Mouse (Mus musculus) ovary, adult 18-20 months (tissue): Measurements from ENCODE around the gene Rxfp4.

ENCODE experiments used
- DNase-seq: peaks from one replicate; pipeline ENCODE4 v3.0.0; 2022; ENCODE audit warnings: low spot score, mixed read lengths

The Rxfp4 gene

DNA sequence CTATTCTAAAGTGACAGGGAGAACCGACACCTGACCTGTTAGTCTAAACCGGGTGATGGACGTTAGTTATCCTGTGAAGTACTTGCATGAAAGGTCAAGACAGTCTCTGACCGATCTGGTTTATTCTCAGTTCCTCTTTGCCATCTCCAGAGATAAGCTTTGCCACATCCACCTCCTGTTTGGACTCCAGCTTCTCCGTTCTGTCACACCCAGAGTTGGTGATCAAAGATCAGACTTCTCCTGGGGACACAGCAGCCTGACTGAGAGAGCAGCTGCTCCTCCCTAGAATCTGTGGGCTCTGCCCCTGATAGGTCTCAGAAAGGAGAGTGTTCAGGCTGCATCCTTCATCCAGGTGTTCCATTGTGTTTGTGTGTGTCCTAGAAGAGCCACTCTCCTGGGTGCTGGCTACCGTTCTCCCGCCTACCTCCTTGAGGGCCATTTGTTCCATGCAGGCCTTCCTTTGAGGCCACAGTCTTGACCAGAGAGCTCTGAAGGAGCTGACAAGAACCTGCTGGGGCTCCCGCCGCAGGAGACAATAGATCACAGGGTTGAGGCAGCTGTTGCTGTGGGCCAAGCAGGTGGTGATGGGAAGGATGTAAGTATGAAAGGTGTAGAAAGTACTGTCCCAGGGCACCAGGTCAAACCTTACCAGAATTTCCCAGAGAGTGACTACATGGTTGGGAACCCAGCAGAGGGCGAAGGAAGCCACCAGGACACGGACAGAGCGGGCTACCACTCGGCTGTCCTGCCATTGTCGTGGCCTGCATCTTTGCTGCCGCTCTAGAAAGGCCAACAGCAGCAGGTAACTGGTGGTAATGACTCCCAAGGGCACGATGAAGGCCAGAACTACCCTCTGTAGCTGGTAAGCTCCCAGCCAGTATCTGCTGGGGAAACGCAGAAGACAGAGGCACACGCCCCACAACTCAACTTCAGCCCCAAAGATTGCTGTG, 998 bp downstream of the Rxfp4 start:
- DNase-seq: no peak

DNA sequence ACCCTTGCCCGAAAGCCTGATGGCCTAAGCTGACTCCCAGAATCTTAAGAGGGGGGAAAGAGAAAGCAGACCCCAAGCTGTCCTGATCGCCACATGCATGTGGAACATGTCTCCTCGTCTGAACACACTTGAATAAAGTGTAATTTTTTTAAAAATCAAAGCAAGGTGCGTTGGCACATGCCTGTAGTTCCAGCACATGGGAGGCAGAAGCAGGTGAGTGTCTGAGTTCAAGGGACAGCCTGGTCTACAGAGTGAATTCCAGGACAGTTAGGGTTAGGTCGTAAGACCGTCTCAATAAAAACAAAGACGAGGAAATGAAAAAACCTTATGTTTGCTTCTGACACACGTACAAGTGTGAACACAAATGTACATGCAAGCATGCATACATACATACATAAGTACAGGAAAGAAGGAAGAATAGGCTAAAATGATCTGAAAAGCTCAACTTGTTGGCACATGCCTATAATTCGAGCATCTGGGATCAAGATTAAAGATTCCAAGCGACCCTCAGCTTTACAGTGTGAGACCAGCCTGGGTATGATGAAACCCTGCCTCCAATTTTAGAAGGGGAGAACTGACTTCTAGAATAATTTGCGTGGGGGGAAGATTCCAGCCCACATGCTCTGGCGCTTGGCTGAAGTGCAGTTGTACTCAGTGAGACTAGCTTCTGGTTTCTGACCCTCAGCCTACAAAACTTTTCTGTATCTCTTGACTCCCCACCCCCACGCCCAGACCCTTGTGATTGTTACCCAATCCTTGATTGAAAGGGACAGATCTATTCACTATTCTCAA, 2.0 kb downstream of the Rxfp4 start:
- no peak for DNase-seq

DNA sequence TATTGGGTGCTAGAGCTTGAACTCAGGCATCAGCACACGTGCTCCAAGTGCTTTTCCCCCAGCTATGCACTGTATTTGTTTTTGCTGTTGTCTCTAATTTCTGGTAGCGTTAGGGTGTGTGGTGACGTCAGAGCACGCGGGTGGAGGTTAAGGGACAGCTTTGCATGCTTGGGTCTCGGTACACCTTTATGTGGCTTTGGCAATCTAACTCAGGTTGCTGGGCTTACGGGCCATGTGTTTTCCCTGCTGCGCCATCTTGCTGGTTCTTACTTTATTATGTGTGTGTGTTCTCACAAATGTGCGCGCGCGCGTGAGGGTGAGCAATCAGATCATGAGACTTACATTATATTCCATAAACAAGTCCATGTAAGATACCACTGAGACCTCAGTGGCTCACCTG, 3.0 kb downstream of the Rxfp4 start:
- DNase-seq: no peak

DNA sequence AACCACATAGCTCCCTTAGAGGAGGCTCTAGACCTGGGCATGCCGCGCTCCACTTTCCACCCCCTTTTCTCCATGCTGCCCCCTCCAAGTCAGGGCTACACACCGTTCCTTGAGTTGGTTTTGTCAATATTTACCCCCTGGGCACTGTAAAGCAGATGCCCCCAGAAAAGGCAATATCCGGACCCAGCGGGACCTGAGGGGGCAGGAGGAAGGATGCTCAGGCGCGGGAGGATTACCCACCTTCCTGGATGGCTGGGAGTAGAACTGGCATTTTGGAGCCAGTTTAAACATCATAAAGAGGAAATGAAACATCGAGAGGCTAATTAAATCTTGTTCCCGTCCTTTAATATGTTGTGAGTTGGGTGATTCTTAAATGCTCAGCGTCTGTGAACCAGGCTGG, 3.8 kb downstream of the Rxfp4 start:
- no peak for DNase-seq

DNA sequence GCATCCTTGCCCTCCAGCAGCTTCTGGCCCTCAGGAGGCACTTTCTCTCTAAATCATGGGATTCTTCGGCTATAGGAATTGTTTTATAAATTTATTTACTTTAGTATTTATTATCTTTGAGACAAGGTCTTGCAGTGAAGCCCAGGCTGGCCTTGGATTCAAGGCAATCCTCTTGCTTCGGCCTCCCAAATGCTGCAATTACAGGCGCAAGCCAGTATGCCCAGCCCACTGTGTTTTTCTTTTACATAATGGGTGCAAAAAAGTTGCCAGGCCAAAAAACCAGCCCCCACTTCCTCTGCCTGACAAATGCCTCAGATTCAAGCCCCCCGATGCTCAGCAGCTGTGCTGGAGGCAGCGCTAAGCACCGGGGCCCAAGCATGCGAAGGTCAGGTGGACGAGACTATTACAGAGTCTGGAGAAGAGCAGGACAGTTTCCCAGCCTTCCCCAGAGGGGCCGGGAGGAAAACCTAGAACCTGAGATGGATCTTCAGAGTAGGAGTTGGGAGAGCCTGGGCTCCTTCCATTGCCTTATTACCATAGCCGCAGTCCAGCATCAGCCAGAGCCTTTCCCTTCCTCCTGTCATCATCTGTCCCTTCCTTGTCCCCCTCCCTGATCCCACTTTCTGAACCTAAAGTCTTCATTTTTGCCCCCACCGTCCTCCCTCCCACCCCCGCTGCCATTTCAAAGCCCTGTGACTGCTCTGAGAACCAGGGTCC, 4.3 kb downstream of the Rxfp4 start:
- DNase-seq: no peak

DNA sequence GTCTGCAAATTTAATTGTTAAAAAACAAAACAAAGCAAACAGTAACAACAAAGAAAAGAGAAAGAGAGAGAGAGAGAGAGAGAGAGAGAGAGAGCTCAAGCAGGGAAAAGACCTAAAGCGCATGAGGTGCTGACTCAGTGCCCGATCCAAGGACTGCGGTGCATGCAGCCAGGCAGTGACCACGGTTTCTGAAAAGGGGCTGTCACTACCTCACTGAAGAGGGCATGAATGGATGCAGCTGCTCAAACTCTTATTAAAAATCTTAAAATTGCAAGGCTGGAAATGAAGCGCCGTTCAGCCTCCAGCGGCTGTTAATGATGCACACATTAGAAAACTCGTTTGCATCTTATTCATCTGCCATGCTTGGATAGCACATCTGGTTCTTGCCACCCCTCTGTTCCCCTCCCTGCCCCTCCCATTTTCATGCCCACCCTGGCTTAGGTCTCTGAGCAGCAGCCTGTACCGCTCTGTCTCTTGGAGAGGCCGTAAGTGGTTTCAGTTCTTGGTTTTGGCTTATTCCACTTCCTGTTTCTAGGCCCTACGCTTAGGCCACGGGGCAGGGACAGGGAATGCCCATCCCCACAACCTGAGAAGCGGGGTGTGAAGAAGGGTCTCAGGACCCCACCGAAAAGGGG, 5.0 kb downstream of the Rxfp4 start:
- DNase-seq: no peak

DNA sequence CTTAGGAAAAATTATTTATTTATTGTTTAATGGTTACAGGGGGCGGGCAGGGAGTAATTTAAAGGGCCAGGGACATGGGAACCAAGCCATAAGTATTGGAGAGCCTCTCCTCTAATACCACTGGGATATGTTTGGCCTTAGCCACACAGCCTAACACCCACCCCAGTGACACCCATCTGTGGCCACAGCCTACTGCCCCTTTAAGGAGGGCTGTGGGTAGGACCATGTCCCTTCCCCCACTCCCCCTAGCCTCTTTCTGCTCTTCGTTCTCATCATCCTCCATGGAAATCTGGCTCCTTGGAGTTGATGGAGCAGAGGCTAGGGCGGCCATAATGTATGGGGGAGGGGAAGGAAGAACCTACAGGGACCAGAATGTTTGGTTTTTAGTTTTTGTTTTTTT, 5.9 kb downstream of the Rxfp4 start:
- DNase-seq: no peak

DNA sequence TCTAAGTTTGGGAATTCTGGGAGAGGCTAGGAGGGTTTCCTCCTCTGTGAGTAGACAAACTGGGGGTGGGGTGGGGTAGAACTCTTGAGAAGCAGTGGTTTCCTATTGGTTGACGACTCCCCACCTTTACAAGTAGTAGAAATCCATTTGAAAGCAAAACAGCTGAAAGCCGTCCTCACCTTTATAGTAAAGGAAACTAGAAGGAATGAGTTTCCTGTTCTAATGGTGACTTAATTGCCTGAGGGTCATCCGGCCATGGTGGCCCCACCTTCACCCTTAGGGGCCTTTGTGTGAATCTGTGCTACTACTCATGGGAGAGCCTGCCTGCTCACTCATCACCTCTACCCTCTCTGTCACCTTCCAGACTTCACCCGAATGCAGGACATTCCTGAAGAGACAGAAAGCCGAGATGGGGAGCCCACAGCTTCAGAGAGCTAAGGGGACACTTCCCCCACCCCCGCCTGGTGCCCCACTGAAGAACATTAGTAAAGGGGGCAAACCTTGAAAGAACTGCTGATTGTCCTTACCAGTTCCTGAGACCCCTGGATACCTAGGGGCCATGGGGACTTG, 6.4 kb downstream of the Rxfp4 start:
- DNase-seq: no peak

DNA sequence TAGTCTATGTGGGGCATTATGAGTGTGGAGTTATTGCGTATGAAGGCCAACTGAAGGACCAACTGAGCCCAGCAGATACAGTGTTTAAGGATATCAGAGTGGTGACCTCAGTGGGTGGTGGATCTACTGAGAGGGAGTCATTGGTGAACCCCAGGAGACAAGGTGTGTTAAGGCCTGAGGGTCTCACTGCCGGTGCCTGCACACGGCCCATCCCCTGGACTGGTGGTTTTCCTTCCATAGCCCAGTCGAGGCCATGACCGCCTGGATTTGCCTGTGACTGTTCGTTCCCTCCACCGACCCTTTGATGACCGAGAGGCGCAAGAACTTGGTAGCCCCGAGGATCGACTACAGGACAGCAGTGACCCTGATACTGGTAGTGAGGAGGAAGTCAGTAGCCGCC, 7.0 kb downstream of the Rxfp4 start:
- DNase-seq: no peak

DNA sequence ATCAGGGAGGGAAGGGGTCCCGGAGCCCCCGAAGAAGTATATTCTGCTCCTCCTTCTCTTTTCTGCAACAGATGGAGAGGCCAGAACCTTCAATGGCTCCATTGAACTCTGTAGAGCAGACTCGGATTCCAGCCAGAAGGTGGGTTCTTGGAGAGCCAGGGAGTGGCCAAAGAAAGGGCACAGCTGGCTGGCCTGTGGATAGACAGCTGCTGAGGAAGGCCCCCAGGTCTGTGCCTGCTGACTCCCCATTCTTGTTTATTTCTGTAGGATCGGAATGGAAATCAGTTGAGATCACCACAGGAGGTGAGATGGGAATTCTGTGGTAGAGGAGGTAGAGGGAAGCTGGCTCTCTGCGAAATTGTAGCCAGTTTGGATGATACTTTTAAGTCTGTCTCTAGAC, 9.9 kb downstream of the Rxfp4 start:
- DNase-seq: no peak

DNA sequence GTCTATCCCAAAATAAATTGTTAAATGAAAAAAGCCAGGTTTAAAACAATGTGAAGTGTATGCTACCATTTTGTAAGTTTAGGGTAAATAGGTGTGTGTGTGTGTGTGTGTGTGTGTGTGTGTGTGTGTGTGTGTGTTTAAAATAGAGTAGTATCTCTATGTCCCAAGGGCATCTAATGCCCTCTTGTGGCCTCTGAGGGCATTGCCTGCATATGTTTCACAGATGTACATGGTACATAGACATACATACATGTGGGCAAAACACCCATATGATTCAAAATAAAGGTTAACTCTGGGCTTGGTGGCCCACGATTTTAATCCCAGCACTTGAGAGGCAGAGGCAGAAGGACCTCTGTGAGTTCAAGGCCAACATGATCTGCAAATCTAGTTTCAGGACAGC, 12.3 kb downstream of the Rxfp4 start:
- DNase-seq: no peak

DNA sequence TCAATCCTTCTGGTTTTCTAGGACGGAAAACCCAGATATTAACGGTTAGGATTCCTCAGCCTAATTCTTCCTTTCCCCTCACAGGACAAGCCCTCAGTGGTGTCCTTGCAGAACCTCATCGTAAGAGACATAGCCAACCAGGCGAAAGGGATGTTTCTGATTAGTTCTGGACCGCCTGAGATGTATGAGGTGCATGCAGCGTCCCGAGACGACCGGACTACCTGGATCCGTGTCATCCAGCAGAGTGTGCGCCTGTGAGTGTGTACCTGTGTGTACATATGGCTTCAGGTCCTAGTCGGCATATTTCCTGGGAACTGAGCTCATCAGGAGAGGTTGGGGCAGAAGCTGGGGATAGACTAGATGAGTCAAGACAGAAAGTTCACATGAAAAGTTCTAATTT, 13.7 kb downstream of the Rxfp4 start:
- DNase-seq: no peak

DNA sequence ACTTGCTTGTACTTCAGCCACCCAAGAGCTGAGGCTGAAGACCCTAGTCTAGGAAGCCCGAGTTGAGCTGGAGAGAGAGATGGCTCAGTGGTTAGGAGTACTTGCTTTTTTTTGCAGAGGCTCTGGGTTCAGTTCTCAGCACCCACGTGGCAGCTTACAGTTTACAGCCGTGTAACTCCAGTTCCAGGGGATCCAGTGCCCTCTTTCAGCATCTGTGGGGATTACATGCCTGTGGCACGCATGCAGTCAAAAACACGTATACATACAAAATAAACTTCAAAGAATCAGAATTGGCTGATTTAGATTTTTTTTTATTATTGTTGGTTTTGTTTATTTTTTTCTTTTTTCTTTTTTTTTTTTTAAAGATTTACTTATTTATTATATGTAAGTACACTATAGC, 15.8 kb downstream of the Rxfp4 start:
- no peak for DNase-seq

DNA sequence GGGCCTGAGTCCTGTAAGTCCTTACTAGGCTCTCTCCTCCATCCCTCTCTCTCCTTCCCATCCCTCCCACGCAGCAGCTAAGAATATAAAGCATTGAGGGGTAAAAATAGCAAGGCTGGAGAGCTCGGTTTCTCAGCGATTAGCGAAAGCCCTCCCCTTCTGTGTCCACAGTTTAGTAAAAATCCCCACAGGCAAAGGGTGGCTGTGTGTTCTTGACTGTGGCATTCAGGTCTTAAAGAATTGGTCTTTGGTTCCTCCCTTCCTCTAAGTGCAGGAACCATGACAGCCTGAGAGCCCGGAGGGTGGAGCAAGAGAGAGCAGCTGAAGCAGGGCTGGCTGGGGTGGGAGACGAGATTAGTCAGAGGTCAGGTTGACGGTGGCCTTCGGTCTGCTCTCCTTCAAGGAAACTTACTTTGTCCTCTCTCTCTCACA, 16.4 kb downstream of the Rxfp4 start:
- no peak for DNase-seq

DNA sequence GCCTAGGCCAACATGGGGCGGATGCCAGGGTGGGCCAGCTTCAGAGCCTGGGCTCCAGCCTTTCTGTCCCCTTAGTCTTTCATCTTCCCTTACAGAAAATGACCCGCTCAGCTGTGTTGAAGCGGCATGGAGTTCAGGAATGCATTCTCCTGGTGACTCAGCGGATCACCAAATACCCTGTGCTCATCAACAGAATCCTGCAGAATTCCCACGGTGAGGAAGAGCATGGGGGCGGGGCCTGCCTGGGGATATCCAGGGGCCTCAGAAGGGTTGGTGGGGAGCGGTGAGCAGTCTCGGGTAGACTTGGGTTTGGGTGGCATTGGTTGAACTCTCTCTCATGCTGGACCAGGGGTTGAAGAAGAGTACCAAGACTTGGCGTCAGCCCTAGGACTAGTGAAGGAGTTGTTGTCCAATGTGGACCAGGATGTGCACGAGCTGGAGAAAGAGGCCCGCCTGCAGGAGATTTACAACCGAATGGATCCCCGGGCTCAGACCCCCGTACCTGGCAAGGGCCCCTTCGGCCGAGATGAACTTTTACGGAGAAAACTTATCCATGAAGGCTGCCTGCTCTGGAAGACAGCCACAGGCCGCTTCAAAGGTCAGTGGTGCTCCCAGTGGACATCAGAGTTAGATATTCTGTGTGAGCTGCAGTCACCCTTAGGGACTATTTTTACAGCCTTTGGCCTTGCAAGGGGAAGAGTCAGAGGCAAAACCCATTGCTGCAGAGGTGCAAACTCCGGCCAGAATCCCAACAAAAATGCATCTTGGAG, 17.3 kb downstream of the Rxfp4 start:
- DNase-seq: no peak

DNA sequence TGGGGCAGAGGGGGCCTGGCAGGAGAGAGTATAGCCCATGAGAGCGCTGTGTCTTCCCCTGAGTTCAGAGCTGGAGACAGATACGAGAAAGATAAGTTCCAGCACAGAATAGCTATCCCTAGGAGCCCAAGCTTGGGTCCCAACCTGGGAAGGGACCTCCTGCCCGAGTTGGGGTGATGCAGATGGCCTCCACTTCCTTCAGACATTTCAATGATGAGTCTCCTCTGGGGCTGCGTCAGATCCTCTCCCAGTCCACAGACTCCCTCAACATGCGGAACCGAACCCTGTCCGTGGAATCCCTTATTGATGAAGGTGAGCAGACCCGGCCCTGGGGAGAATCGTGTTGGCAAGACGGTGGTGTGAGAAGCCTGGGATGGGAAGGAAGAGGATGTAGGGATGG, 19.9 kb downstream of the Rxfp4 start:
- no peak for DNase-seq

DNA sequence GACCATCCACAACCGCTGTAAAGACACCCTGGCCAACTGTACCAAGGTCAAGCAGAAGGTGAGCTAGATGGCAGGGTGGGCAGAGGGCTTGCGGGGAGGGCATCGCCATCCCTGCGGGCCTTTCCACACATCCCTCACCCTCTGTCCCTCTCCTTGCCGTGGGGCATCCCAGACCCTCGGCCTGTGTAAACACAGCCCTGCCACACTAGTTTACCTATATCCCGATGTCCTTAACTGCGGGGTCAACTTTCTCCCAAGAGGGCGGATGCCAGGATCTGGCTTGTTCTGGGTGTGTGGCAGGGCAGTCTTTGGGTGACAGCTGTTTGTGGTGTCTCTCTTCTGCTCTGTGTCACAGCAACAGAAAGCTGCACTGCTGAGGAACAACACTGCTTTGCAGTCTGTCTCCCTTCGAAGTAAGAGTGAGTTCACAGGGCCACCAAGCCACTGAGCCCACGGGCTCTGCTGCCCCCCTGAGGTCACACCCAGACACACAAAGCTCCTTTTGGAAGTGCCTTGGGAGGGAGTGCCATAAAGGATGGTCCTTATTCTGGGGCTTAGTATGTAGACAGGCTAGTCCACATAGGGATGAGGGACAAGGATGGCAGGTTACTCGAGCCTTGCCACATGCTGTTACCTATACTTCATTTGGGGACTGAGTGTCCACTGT, 20.9 kb downstream of the Rxfp4 start:
- no peak for DNase-seq

DNA sequence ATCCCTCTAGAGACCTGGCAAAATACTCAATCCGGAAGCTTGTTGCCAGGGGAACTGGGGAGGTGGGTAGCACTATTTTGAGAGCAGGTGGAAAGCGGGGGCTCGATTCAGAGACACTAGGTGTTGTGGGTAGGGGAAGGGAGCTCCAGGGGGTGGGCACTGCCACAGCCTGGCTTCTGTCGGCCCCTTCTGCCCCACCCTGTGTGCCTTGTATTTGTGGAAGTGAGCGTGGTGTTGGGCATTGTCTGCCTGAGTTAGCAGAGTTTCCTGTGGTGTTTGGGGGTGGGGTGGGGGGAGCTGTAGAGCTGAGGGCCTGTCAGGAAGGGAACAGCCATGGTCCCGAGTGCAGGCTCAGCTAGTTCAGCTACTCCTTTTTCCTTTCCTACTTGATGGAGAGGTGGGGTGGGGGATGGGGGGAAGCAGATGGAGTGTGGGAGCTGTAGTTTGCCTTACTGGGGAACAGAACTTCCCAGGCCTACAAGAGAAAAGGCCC, 22.0 kb downstream of the Rxfp4 start:
- no peak for DNase-seq

DNA sequence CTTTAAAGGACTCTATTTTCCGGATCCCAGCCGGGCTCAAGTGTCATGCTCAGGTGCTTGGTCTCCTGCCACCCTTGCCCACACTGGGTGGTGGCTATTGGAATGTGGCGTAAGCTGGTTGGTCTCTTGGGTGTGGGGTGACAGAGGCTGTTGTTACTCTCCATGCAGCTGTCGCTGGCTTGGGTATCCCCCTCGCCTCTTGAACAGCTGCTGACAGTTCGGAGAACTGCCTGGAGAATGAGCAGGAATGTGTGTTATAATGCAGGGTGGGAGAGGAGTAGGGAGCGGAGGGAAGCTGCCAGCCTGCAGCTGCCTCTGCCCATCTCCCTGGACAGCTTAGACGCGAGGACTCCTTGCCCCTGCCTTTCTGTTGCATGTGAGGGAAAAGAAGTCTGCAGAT, 22.9 kb downstream of the Rxfp4 start:
- DNase-seq: no peak

DNA sequence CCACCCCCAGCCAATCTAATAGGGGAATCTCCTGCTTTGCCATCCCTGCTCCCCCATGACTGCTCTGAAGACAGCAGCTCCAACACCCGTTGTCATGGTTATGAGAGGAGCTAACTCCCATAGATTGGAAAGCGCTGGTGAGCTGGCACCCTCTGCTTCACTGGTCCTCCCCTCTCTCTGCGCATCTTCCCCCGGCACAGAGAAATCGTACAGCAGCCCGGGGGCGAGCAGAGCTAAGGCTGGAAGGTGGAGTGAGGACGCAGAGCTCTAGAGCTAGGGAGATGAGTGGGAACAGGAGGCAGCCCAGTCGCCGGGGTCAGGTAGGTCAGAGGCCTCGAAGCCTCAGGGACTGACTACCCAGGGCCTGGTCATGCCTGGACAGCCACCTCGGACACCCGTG, 23.7 kb downstream of the Rxfp4 start:
- DNase-seq: no peak
